Mouse (Mus musculus): ENCODE data around the gene Nr5a1. TPM values are rescaled to one million over a fixed set of nuclear protein-coding genes. Genes with fewer than 3 reads are reported as not detected.

Nr5a1 gene
- 0.08 and 0.11 TPM in 2 replicates for polyA plus RNA-seq (2014; fragmentation: Nextera tagmentation; extraction: Ambion mirVana)

DNA sequence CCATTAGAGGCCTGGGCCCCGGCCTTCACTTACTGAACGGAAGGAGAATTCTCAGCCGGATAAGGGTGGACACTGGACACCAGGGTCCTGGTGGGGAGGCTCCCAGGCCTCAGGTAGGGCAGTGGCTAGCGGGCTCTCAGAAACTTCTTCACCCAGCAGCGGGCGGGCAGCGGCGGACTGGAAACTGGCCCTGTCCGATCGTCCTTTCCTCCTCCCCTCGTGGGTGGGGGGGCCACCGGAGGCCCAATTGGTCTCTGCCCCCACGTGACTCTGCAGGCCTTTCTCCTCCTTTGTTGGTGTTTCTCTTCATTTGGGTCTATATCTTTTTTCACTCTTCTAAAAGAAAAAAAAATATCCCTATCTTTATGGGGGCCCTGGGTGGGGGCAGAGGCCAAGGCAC is at the start of gene Nr5a1:
TSS of gene Nr5a1 (minus strand) at position 219 of the 400 bp plus-strand sequence.
- H3K27ac ChIP-seq (ENCODE audit: low read depth, low read length) = no peak within 1 kb of the TSS
- H3K4me1 ChIP-seq (ENCODE audit: control insufficient read depth, insufficient read depth, low read length) = peaks cover 5% of the 10 kb centered on the region; the same call in 1 of the 2 replicates
- H3K27me3 ChIP-seq (ENCODE audit: control insufficient read depth, insufficient read depth, low read length) = peaks cover 41% of the 10 kb centered on the region
- ATAC-seq (ENCODE audit: insufficient read depth, low FRiP score, low TSS enrichment) = no peak
- no peaks in the 10 kb centered on the region for H3K36me3 ChIP-seq (ENCODE audit: control insufficient read depth, insufficient read depth, low read length)
- no peaks in the 10 kb centered on the region for H3K9me3 ChIP-seq (ENCODE audit: control insufficient read depth, low read length)
- H3K4me3 ChIP-seq (ENCODE audit: low read depth, low read length) = no peak within 1 kb of the TSS
- DNase-seq (ENCODE audit: low spot score) = no peak
- 83% methylated on average over 13 of the region's 13 CpGs for WGBS
- H3K9ac ChIP-seq (ENCODE audit: low read length) = no peak within 1 kb of the TSS
- H3K4me2 ChIP-seq (ENCODE audit: low read depth) = no peak within 1 kb of the TSS

DNA sequence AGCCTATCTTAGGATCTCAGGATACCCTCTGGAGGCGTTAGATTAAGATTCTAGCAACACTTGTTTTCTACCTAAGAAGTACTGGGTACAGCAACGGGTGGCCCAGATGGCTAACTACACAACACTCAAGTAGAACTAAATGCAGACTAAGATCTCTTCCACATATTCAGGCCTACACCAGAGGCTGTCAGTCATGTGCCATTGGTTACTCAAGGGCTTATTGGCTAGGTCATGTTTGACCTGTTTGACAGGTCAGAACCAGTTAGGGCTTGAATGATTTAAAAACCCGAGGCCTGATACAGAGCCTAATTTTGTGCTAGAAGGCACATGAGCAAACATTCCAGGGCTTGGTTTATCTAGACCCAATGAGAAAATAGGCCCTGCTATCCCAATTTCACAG is 25.5 kb upstream of the Nr5a1 start:
- H3K27me3 ChIP-seq (ENCODE audit: control insufficient read depth, insufficient read depth, low read length) = no peaks in the 10 kb centered on the region
- no peak overlapping the region for H3K27ac ChIP-seq (ENCODE audit: low read depth, low read length)
- ATAC-seq (ENCODE audit: insufficient read depth, low FRiP score, low TSS enrichment) = no peak
- H3K4me1 ChIP-seq (ENCODE audit: control insufficient read depth, insufficient read depth, low read length) = no peaks in the 10 kb centered on the region
- H3K9ac ChIP-seq (ENCODE audit: low read length) = no peak overlapping the region
- WGBS = 89% methylated on average over 3 of the region's 3 CpGs
- H3K36me3 ChIP-seq (ENCODE audit: control insufficient read depth, insufficient read depth, low read length) = no peaks in the 10 kb centered on the region
- DNase-seq (ENCODE audit: low spot score) = no peak
- no peak overlapping the region for H3K4me2 ChIP-seq (ENCODE audit: low read depth)
- no peaks in the 10 kb centered on the region for H3K9me3 ChIP-seq (ENCODE audit: control insufficient read depth, low read length)
- H3K4me3 ChIP-seq (ENCODE audit: low read depth, low read length) = no peak overlapping the region

- Histone ChIP-seq H3K36me3 (ENCODE audit: control insufficient read depth, insufficient read depth, low read length) (no peaks in the 10 kb centered on the region), H3K4me1 (ENCODE audit: control insufficient read depth, insufficient read depth, low read length) (no peaks in the 10 kb centered on the region), H3K4me2 (ENCODE audit: low read depth) (no peak overlapping the region), H3K27me3 (ENCODE audit: control insufficient read depth, insufficient read depth, low read length) (no peaks in the 10 kb centered on the region), H3K27ac (ENCODE audit: low read depth, low read length) (no peak overlapping the region), H3K4me3 (ENCODE audit: low read depth, low read length) (no peak overlapping the region), H3K9ac (ENCODE audit: low read length) (no peak overlapping the region), H3K9me3 (ENCODE audit: control insufficient read depth, low read length) (no peaks in the 10 kb centered on the region)
- peak; percentile 79 for DNase-seq (ENCODE audit: low spot score)
- ATAC-seq (ENCODE audit: insufficient read depth, low FRiP score, low TSS enrichment) = peak; percentile 67; the same call in 1 of the 2 replicates
- 41% methylated on average over 7 of the region's 7 CpGs for WGBS
Measured at GRCm38 (mm10) chr2:38739410-38739809, 25.1 kb upstream of the Nr5a1 start.

GRCm38 (mm10) chr2:38738601-38739301 is 24.4 kb upstream of the Nr5a1 start:
- H3K4me2 ChIP-seq (ENCODE audit: low read depth) = no peak overlapping the region
- no peaks in the 10 kb centered on the region for H3K9me3 ChIP-seq (ENCODE audit: control insufficient read depth, low read length)

GRCm38 (mm10) chr2:38735740-38736139 is 21.4 kb upstream of the Nr5a1 start:
- no peak for DNase-seq (ENCODE audit: low spot score)
- Histone ChIP-seq H3K9me3 (ENCODE audit: control insufficient read depth, low read length) (no peaks in the 10 kb centered on the region), H3K36me3 (ENCODE audit: control insufficient read depth, insufficient read depth, low read length) (no peaks in the 10 kb centered on the region), H3K9ac (ENCODE audit: low read length) (no peak overlapping the region), H3K4me2 (ENCODE audit: low read depth) (no peak overlapping the region), H3K4me3 (ENCODE audit: low read depth, low read length) (no peak overlapping the region), H3K27me3 (ENCODE audit: control insufficient read depth, insufficient read depth, low read length) (no peaks in the 10 kb centered on the region), H3K27ac (ENCODE audit: low read depth, low read length) (no peak overlapping the region), H3K4me1 (ENCODE audit: control insufficient read depth, insufficient read depth, low read length) (no peaks in the 10 kb centered on the region)
- ATAC-seq (ENCODE audit: insufficient read depth, low FRiP score, low TSS enrichment) = no peak

More at GRCm38 (mm10) chr2:38738601-38739301, 24.4 kb upstream of the Nr5a1 start:
- H3K9ac ChIP-seq (ENCODE audit: low read length) = 0 out of 2 replicates have a peak overlapping the region, but pooled peaks have one; percentile 7
- no peaks in the 10 kb centered on the region for H3K4me1 ChIP-seq (ENCODE audit: control insufficient read depth, insufficient read depth, low read length)
- WGBS = 92% methylated on average over 14 of the region's 14 CpGs
- no peaks in the 10 kb centered on the region for H3K27me3 ChIP-seq (ENCODE audit: control insufficient read depth, insufficient read depth, low read length)
- no peak overlapping the region for H3K27ac ChIP-seq (ENCODE audit: low read depth, low read length)
- no peaks in the 10 kb centered on the region for H3K36me3 ChIP-seq (ENCODE audit: control insufficient read depth, insufficient read depth, low read length)
- ATAC-seq (ENCODE audit: insufficient read depth, low FRiP score, low TSS enrichment) (no peak), DNase-seq (ENCODE audit: low spot score) (no peak)
- no peak overlapping the region for H3K4me3 ChIP-seq (ENCODE audit: low read depth, low read length)

DNA sequence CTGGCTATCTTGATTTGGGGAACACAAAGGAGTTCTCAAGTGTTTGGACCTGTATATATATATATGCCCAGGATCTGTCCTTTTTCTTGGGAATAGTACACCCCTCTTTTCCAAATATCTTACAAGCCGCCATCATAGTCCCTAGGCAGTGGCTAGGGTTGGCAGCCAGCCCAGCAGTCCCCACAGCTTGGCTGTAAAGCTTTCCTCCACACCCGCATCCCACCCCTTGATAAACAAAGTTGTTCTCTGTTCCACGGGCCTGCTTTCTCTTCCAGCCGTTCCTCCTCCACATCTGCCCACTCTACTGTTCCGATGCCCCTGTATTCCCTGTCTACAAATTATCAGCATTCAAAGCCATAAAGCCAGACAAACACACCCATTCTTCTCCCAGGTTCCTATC is 20.4 kb upstream of the Nr5a1 start:
- no peaks in the 10 kb centered on the region for H3K36me3 ChIP-seq (ENCODE audit: control insufficient read depth, insufficient read depth, low read length)
- no peaks in the 10 kb centered on the region for H3K27me3 ChIP-seq (ENCODE audit: control insufficient read depth, insufficient read depth, low read length)
- H3K9ac ChIP-seq (ENCODE audit: low read length) = no peak overlapping the region
- no peaks in the 10 kb centered on the region for H3K4me1 ChIP-seq (ENCODE audit: control insufficient read depth, insufficient read depth, low read length)
- no peaks in the 10 kb centered on the region for H3K9me3 ChIP-seq (ENCODE audit: control insufficient read depth, low read length)
- ATAC-seq (ENCODE audit: insufficient read depth, low FRiP score, low TSS enrichment) (no peak), DNase-seq (ENCODE audit: low spot score) (no peak)
- WGBS = 84% methylated on average over 5 of the region's 5 CpGs
- no peak overlapping the region for H3K4me3 ChIP-seq (ENCODE audit: low read depth, low read length)
- H3K4me2 ChIP-seq (ENCODE audit: low read depth) = no peak overlapping the region
- no peak overlapping the region for H3K27ac ChIP-seq (ENCODE audit: low read depth, low read length)

DNA sequence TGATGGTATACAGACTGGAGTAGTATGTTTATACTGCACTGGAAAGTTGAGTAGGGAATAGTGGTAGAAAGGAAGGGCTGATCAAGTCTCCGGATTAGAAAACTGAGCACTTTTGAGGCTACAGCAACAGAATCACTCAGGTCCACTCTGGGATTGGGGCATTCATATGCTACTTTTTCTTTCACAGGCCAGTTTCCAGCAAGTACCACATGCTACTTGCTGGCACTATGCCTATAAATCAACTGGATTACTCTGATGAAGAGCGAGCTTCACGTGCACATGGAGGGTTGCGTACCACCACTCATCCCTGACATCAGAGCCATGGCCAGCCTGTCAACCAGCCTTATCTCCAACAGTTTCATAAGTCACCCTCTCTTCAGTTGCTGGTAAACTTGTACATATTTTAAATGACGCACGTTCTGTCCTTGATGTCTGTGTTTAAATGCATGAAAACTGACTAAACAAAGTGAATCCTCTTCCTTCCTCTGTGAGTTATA is 16.0 kb upstream of the Nr5a1 start:
- H3K9ac ChIP-seq (ENCODE audit: low read length) = no peak overlapping the region
- no peaks in the 10 kb centered on the region for H3K9me3 ChIP-seq (ENCODE audit: control insufficient read depth, low read length)
- no peak for ATAC-seq (ENCODE audit: insufficient read depth, low FRiP score, low TSS enrichment)
- H3K4me2 ChIP-seq (ENCODE audit: low read depth) = no peak overlapping the region
- no peak overlapping the region for H3K4me3 ChIP-seq (ENCODE audit: low read depth, low read length)
- no peaks in the 10 kb centered on the region for H3K4me1 ChIP-seq (ENCODE audit: control insufficient read depth, insufficient read depth, low read length)
- H3K27me3 ChIP-seq (ENCODE audit: control insufficient read depth, insufficient read depth, low read length) = no peaks in the 10 kb centered on the region
- no peaks in the 10 kb centered on the region for H3K36me3 ChIP-seq (ENCODE audit: control insufficient read depth, insufficient read depth, low read length)
- WGBS = 93% methylated on average over 6 of the region's 6 CpGs
- no peak overlapping the region for H3K27ac ChIP-seq (ENCODE audit: low read depth, low read length)
- DNase-seq (ENCODE audit: low spot score) = no peak

- H3K4me3 ChIP-seq (ENCODE audit: low read depth, low read length) = no peak overlapping the region
- ATAC-seq (ENCODE audit: insufficient read depth, low FRiP score, low TSS enrichment) (no peak), DNase-seq (ENCODE audit: low spot score) (no peak)
- no peaks in the 10 kb centered on the region for H3K36me3 ChIP-seq (ENCODE audit: control insufficient read depth, insufficient read depth, low read length)
- no peaks in the 10 kb centered on the region for H3K27me3 ChIP-seq (ENCODE audit: control insufficient read depth, insufficient read depth, low read length)
- no peak overlapping the region for H3K9ac ChIP-seq (ENCODE audit: low read length)
- no peak overlapping the region for H3K27ac ChIP-seq (ENCODE audit: low read depth, low read length)
- WGBS = 44% methylated on average over 3 of the region's 3 CpGs
- no peaks in the 10 kb centered on the region for H3K4me1 ChIP-seq (ENCODE audit: control insufficient read depth, insufficient read depth, low read length)
- no peaks in the 10 kb centered on the region for H3K9me3 ChIP-seq (ENCODE audit: control insufficient read depth, low read length)
- H3K4me2 ChIP-seq (ENCODE audit: low read depth) = no peak overlapping the region
Measured at GRCm38 (mm10) chr2:38725427-38725826, 11.1 kb upstream of the Nr5a1 start.

GRCm38 (mm10) chr2:38723378-38723777 is 9.0 kb upstream of the Nr5a1 start:
- H3K36me3 ChIP-seq (ENCODE audit: control insufficient read depth, insufficient read depth, low read length) = no peaks in the 10 kb centered on the region
- DNase-seq (ENCODE audit: low spot score) (no peak), ATAC-seq (ENCODE audit: insufficient read depth, low FRiP score, low TSS enrichment) (no peak)
- H3K9ac ChIP-seq (ENCODE audit: low read length) = no peak overlapping the region
- no peak overlapping the region for H3K27ac ChIP-seq (ENCODE audit: low read depth, low read length)
- no peaks in the 10 kb centered on the region for H3K9me3 ChIP-seq (ENCODE audit: control insufficient read depth, low read length)
- H3K27me3 ChIP-seq (ENCODE audit: control insufficient read depth, insufficient read depth, low read length) = no peaks in the 10 kb centered on the region
- H3K4me2 ChIP-seq (ENCODE audit: low read depth) = no peak overlapping the region
- 90% methylated on average over 4 of the region's 4 CpGs for WGBS
- no peak overlapping the region for H3K4me3 ChIP-seq (ENCODE audit: low read depth, low read length)
- no peaks in the 10 kb centered on the region for H3K4me1 ChIP-seq (ENCODE audit: control insufficient read depth, insufficient read depth, low read length)
